Mouse (Mus musculus) cerebellum, adult 2 months (tissue): ENCODE measurements around the gene Irf2bp1.

Source experiments
- CTCF ChIP-seq: fragments of 200-500 bp; IDR thresholded peaks from 2 replicates; pipeline ENCODE4 v1.5.1; 2011; ENCODE audit warnings: low read depth, mild to moderate bottlenecking, control low read depth, low read length, moderate library complexity, borderline replicate concordance; ENCODE audit not compliant: insufficient read depth
- POLR2A ChIP-seq: fragments of 200-500 bp; IDR thresholded peaks from 2 replicates; pipeline ENCODE4 v1.6.1; 2011; ENCODE audit warnings: low read length, control low read depth, borderline replicate concordance; ENCODE audit not compliant: insufficient read depth

- TF ChIP-seq CTCF (no peak), POLR2A (no peak)
Measured at GRCm38 (mm10) chr7:18962171-18962792, 41.6 kb upstream of the Irf2bp1 start.
